Mouse (Mus musculus): ENCODE measurements around the gene Rftn2. TPM values are rescaled to one million over a fixed set of nuclear protein-coding genes. Genes with fewer than 3 reads are reported as not detected.

Rftn2 gene
- polyA plus RNA-seq, 1 experiment from 2014 or later = 7.0 TPM

DNA sequence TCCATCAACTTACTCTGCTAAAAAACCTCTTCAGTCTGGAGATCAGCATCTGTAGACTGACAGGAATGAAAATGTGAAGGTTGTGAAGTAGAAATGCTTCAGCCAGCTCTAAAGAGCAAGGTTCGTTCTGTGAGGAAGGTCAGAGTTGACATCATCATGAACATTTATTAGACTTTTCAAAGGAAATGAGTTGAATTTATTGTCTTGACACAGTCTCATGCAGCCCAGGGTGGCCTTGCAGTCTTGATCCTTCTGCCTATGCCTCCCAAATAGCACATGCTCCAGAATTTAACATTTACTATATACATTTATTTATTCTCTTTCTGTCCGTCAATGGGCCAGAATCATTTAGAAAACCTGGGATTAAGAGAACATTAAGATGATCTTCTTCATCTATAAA, 103.0 kb downstream of the Rftn2 start:
- no peaks in the 10 kb centered on the region for H3K9me3 ChIP-seq (replicated peaks; ENCODE audit: low read length)
- no peak overlapping the region for H3K27ac ChIP-seq
- ATAC-seq (replicated peaks; ENCODE audit: low FRiP score, low read depth) (no peak), DNase-seq (ENCODE audit: low spot score) (no peak)
- WGBS = 66% methylated on average over 2 of the region's 2 CpGs
- H3K36me3 ChIP-seq (ENCODE audit: insufficient read depth, low read length) = no peaks in the 10 kb centered on the region
- no peak overlapping the region for H3K9ac ChIP-seq (ENCODE audit: low read depth, low read length)
- no peak for TF ChIP-seq CTCF (IDR thresholded peaks at IDR 0.05; ENCODE audit: low read depth)
- H3K4me2 ChIP-seq (ENCODE audit: low read length) = no peak overlapping the region
- no peaks in the 10 kb centered on the region for H3K27me3 ChIP-seq (ENCODE audit: insufficient read depth, low read length)
- no peak overlapping the region for H3K4me3 ChIP-seq (replicated peaks; ENCODE audit: low read depth, low read length)
- H3K4me1 ChIP-seq (replicated peaks; ENCODE audit: insufficient read depth, low read length) = no peaks in the 10 kb centered on the region

DNA sequence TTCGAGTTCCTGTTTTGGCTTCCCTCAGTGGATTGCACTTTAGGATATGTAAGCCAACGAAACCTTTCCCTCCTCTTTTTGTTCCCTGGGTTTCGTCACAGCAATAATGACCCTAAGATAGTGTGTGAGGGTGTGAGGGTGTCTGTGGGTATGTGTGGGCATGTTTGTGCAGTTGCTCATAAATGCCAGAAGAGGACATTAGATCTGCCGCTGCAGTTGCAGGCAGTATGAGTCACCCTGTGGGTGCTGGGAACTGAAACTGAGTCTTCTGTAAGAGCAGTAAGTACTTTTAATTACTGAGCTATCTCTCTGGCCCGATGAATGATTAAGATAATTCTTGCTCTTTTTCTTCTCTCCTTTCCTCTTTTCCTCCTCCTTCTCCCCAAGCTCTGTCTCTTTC, 103.5 kb downstream of the Rftn2 start:
- ATAC-seq (replicated peaks; ENCODE audit: low FRiP score, low read depth) (no peak), DNase-seq (ENCODE audit: low spot score) (no peak)
- H3K9ac ChIP-seq (ENCODE audit: low read depth, low read length) = no peak overlapping the region
- no peak for TF ChIP-seq CTCF (IDR thresholded peaks at IDR 0.05; ENCODE audit: low read depth)
- H3K27me3 ChIP-seq (ENCODE audit: insufficient read depth, low read length) = no peaks in the 10 kb centered on the region
- WGBS = 84% methylated on average over 5 of the region's 5 CpGs
- no peaks in the 10 kb centered on the region for H3K9me3 ChIP-seq (replicated peaks; ENCODE audit: low read length)
- no peaks in the 10 kb centered on the region for H3K4me1 ChIP-seq (replicated peaks; ENCODE audit: insufficient read depth, low read length)
- H3K27ac ChIP-seq = no peak overlapping the region
- H3K36me3 ChIP-seq (ENCODE audit: insufficient read depth, low read length) = no peaks in the 10 kb centered on the region
- H3K4me2 ChIP-seq (ENCODE audit: low read length) = no peak overlapping the region
- H3K4me3 ChIP-seq (replicated peaks; ENCODE audit: low read depth, low read length) = no peak overlapping the region

Other genes starting within 250 kb of the Rftn2 start
- 271 and 294 TPM in 2 replicates for gene Sf3b1, start 199.3 kb downstream of the Rftn2 start, polyA plus RNA-seq (2015; fragmentation: Nextera tagmentation; extraction: Ambion mirVana)
- gene Coq10b, start 174.0 kb downstream of the Rftn2 start, polyA plus RNA-seq (2015; fragmentation: Nextera tagmentation; extraction: Ambion mirVana) = 23.9 and 25.5 TPM in 2 replicates
- 528 and 576 TPM in 2 replicates for gene Hspe1, start 138.7 kb downstream of the Rftn2 start, polyA plus RNA-seq (2015; fragmentation: Nextera tagmentation; extraction: Ambion mirVana)
- gene Hspd1, start 138.5 kb downstream of the Rftn2 start, polyA plus RNA-seq (2015; fragmentation: Nextera tagmentation; extraction: Ambion mirVana) = 315 and 358 TPM in 2 replicates
- 122 TPM in 2 replicates for gene Mob4, start 95.6 kb downstream of the Rftn2 start, polyA plus RNA-seq (2015; fragmentation: Nextera tagmentation; extraction: Ambion mirVana)
- 1.8 and 2.0 TPM in 2 replicates for gene Mars2, start 10.4 kb upstream of the Rftn2 start, polyA plus RNA-seq (2015; fragmentation: Nextera tagmentation; extraction: Ambion mirVana)
- 0.72 and 1.7 TPM in 2 replicates for gene Boll, start 136.7 kb upstream of the Rftn2 start, polyA plus RNA-seq (2015; fragmentation: Nextera tagmentation; extraction: Ambion mirVana)
- gene Plcl1, start 179.1 kb upstream of the Rftn2 start, polyA plus RNA-seq (2015; fragmentation: Nextera tagmentation; extraction: Ambion mirVana) = 3.9 and 4.2 TPM in 2 replicates

All from kidney, postnatal 0 days (tissue).